Mouse (Mus musculus) small intestine, adult 2 months (tissue): ENCODE results near the gene Sorcs1.

Experiments
- CTCF ChIP-seq: fragments of 200-500 bp; IDR thresholded peaks from 2 replicates; pipeline ENCODE4 v1.5.1; 2012; ENCODE audit warnings: low read depth, mild to moderate bottlenecking, control low read depth, inconsistent platforms, low read length, moderate library complexity, mixed read lengths; ENCODE audit not compliant: insufficient replicate concordance, insufficient read length; ENCODE audit errors: extremely low read depth
- POLR2A ChIP-seq: fragments of 200-500 bp; IDR thresholded peaks from 2 replicates; pipeline ENCODE4 v1.6.1; 2012; ENCODE audit warnings: low read depth, mild to moderate bottlenecking, control low read depth, inconsistent platforms, low read length, moderate library complexity

DNA sequence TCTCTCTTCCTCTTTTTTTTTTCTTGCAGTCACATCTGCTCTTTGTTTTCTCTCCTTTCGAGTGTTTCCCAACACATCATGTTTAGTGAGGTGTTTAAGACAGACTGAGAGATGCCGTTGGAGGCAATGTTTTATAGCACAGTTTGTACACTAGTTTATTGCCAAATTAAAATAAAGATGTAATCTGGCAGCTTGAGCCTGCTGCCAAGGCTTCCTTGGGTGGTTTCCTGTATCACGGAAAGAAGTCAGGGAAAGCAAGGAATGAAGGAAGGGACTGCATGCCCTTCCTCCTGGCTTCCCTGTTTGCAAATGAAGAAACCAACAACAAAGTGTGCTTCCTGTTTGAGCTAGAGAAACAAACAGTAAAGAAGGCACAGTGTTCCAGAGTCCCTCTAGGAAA, 352.3 kb downstream of the Sorcs1 start:
- TF ChIP-seq CTCF (no peak), POLR2A (no peak)
